Mouse (Mus musculus): ENCODE measurements at regions not wholly inside any gene's neighbourhood (a gene's known extent, or its start where the extent isn't known, plus 50 kb on each side); places are given as distances from the start of the nearest gene placed in this dataset.
"Not testable (repeated sequence)": the region's sequence is repeated elsewhere in the genome, so short reads cannot be mapped to it uniquely, and the experiment has no call there.

DNA sequence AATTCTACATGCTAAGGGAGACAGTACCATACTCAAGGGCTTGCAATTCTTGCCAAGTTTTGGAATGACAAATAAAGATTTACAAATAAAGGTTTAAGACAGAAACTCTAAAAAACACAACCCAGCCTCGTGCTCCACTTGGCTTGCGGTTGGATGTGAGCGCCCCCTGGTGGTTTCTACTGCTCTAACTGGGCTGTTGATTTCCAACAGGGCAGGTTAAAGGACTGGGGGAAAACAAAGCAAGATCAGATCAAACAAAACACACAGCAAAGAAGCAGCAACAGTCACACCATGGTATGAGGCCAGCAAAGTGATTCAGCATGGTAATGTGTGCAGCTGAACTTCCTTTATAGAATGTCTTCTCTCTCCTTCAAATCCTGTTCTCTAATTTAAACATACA lies 339.2 kb downstream of the Adam3 start:
- ATAC-seq (replicated peaks; ENCODE audit: insufficient number of reproducible peaks, low FRiP score, low TSS enrichment), result no peak
- Histone ChIP-seq H3K4me3 (ENCODE audit: low read depth, low read length) (no peak overlapping the region), H3K36me3 (ENCODE audit: control insufficient read depth, insufficient read depth, low read length) (no peaks in the 10 kb centered on the region), H3K27me3 (ENCODE audit: control insufficient read depth, insufficient read depth, low read length) (no peaks in the 10 kb centered on the region), H3K4me2 (no peak overlapping the region), H3K27ac (ENCODE audit: low read depth, low read length) (no peak overlapping the region), H3K4me1 (ENCODE audit: control insufficient read depth, insufficient read depth, low read length) (no peaks in the 10 kb centered on the region), H3K9me3 (replicated peaks; ENCODE audit: control insufficient read depth, low read length) (no peaks in the 10 kb centered on the region), H3K9ac (ENCODE audit: low read depth, low read length) (no peak overlapping the region)
- 5% methylated on average over 3 of the region's 3 CpGs for WGBS (ENCODE audit: insufficient replicate concordance)

- H3K4me1 ChIP-seq (ENCODE audit: control insufficient read depth, insufficient read depth, low read length), result no peaks in the 10 kb centered on the region
- no peak overlapping the region for H3K4me3 ChIP-seq (ENCODE audit: low read depth, low read length)
- H3K27ac ChIP-seq (ENCODE audit: low read depth, low read length), result no peak overlapping the region
- no peaks in the 10 kb centered on the region for H3K9me3 ChIP-seq (replicated peaks; ENCODE audit: control insufficient read depth, low read length)
- no peaks in the 10 kb centered on the region for H3K36me3 ChIP-seq (ENCODE audit: control insufficient read depth, insufficient read depth, low read length)
- no peak overlapping the region for H3K4me2 ChIP-seq
- no peaks in the 10 kb centered on the region for H3K27me3 ChIP-seq (ENCODE audit: control insufficient read depth, insufficient read depth, low read length)
- no peak for ATAC-seq (replicated peaks; ENCODE audit: insufficient number of reproducible peaks, low FRiP score, low TSS enrichment)
- H3K9ac ChIP-seq (ENCODE audit: low read depth, low read length), result no peak overlapping the region
- 73% methylated on average over 8 of the region's 8 CpGs for WGBS (ENCODE audit: insufficient replicate concordance)
Measured at GRCm38 (mm10) chr8:24383963-24384435, 341.7 kb downstream of the Adam3 start.

GRCm38 (mm10) chr8:24383130-24383962 lies 342.3 kb downstream of the Adam3 start:
- Histone ChIP-seq H3K36me3 (ENCODE audit: control insufficient read depth, insufficient read depth, low read length) (no peaks in the 10 kb centered on the region), H3K4me1 (ENCODE audit: control insufficient read depth, insufficient read depth, low read length) (no peaks in the 10 kb centered on the region), H3K27ac (ENCODE audit: low read depth, low read length) (no peak overlapping the region), H3K4me3 (ENCODE audit: low read depth, low read length) (no peak overlapping the region), H3K9ac (ENCODE audit: low read depth, low read length) (no peak overlapping the region), H3K4me2 (no peak overlapping the region), H3K27me3 (ENCODE audit: control insufficient read depth, insufficient read depth, low read length) (no peaks in the 10 kb centered on the region), H3K9me3 (replicated peaks; ENCODE audit: control insufficient read depth, low read length) (no peaks in the 10 kb centered on the region)
- ATAC-seq (replicated peaks; ENCODE audit: insufficient number of reproducible peaks, low FRiP score, low TSS enrichment), result no peak
- WGBS (ENCODE audit: insufficient replicate concordance), result 63% methylated on average over 14 of the region's 14 CpGs

- Histone ChIP-seq H3K27me3 (ENCODE audit: control insufficient read depth, insufficient read depth, low read length) (no peaks in the 10 kb centered on the region), H3K27ac (ENCODE audit: low read depth, low read length) (no peak overlapping the region), H3K9ac (ENCODE audit: low read depth, low read length) (no peak overlapping the region), H3K4me3 (ENCODE audit: low read depth, low read length) (no peak overlapping the region), H3K4me1 (ENCODE audit: control insufficient read depth, insufficient read depth, low read length) (no peaks in the 10 kb centered on the region), H3K4me2 (no peak overlapping the region), H3K36me3 (ENCODE audit: control insufficient read depth, insufficient read depth, low read length) (no peaks in the 10 kb centered on the region), H3K9me3 (replicated peaks; ENCODE audit: control insufficient read depth, low read length) (no peaks in the 10 kb centered on the region)
- ATAC-seq (replicated peaks; ENCODE audit: insufficient number of reproducible peaks, low FRiP score, low TSS enrichment), result no peak
- WGBS (ENCODE audit: insufficient replicate concordance), result 51% methylated on average over 3 of the region's 3 CpGs
Measured at GRCm38 (mm10) chr8:24381666-24382253, 343.9 kb downstream of the Adam3 start.

- H3K27ac ChIP-seq (ENCODE audit: low read depth, low read length), result no peak overlapping the region
- no peak overlapping the region for H3K4me3 ChIP-seq (ENCODE audit: low read depth, low read length)
- no peaks in the 10 kb centered on the region for H3K4me1 ChIP-seq (ENCODE audit: control insufficient read depth, insufficient read depth, low read length)
- no peak for ATAC-seq (replicated peaks; ENCODE audit: insufficient number of reproducible peaks, low FRiP score, low TSS enrichment)
- no peaks in the 10 kb centered on the region for H3K27me3 ChIP-seq (ENCODE audit: control insufficient read depth, insufficient read depth, low read length)
- no peaks in the 10 kb centered on the region for H3K36me3 ChIP-seq (ENCODE audit: control insufficient read depth, insufficient read depth, low read length)
- H3K9ac ChIP-seq (ENCODE audit: low read depth, low read length), result no peak overlapping the region
- H3K9me3 ChIP-seq (replicated peaks; ENCODE audit: control insufficient read depth, low read length), result no peaks in the 10 kb centered on the region
- no peak overlapping the region for H3K4me2 ChIP-seq
Measured at GRCm38 (mm10) chr8:24378070-24378469, 347.6 kb downstream of the Adam3 start.

DNA sequence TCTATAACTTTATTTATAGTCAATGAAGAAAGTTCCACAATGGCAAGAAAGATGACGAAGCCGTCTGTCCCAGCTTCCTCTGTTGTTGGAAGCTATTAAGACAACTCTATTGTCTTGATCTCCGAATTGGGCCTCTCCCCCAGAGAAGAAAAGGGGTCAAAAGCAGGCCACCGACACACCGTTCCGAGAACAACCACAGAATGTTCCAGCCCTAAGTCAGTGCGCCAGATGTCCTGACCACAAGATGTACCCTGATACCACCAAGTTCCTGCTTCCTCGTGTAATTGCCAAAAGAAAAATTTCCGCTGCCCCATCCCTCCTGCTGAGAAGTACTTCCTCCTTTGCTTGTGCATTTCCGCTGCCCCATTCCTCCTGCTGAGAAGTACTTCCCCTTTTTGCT lies 348.8 kb downstream of the Adam3 start:
- ATAC-seq (replicated peaks; ENCODE audit: insufficient number of reproducible peaks, low FRiP score, low TSS enrichment); H3K4me2 ChIP-seq; H3K4me1 ChIP-seq (ENCODE audit: control insufficient read depth, insufficient read depth, low read length); H3K27ac ChIP-seq (ENCODE audit: low read depth, low read length); H3K4me3 ChIP-seq (ENCODE audit: low read depth, low read length); H3K27me3 ChIP-seq (ENCODE audit: control insufficient read depth, insufficient read depth, low read length); H3K36me3 ChIP-seq (ENCODE audit: control insufficient read depth, insufficient read depth, low read length); H3K9me3 ChIP-seq (replicated peaks; ENCODE audit: control insufficient read depth, low read length); H3K9ac ChIP-seq (ENCODE audit: low read depth, low read length): not testable (repeated sequence)
- WGBS (ENCODE audit: insufficient replicate concordance), result 89% methylated on average over 10 of the region's 10 CpGs

DNA sequence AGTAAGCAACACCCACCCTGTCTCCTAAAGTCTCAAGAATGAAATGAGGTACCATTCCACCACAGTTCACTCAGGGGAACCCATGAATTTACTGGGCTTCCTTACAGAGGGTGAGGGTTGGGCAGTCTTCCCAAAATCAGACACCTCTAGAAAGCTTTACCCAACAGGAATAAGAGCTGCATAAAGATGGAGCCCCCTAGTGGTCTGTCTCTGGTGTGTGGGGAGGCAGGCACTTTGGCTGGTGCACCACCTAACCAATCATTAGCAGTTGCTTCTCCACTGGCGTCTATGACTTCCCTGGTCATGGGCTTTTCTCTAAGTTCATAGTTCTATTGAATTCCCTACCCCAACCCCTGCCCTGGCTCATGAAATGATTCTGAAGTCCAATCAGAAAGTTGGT lies 351.1 kb downstream of the Adam3 start:
- Histone ChIP-seq H3K4me3 (ENCODE audit: low read depth, low read length) (no peak overlapping the region), H3K9ac (ENCODE audit: low read depth, low read length) (no peak overlapping the region), H3K36me3 (ENCODE audit: control insufficient read depth, insufficient read depth, low read length) (no peaks in the 10 kb centered on the region), H3K27me3 (ENCODE audit: control insufficient read depth, insufficient read depth, low read length) (no peaks in the 10 kb centered on the region), H3K27ac (ENCODE audit: low read depth, low read length) (no peak overlapping the region), H3K4me1 (ENCODE audit: control insufficient read depth, insufficient read depth, low read length) (no peaks in the 10 kb centered on the region), H3K4me2 (no peak overlapping the region), H3K9me3 (replicated peaks; ENCODE audit: control insufficient read depth, low read length) (no peaks in the 10 kb centered on the region)
- WGBS (ENCODE audit: insufficient replicate concordance), result 79% methylated on average over 1 of the region's 1 CpGs
- no peak for ATAC-seq (replicated peaks; ENCODE audit: insufficient number of reproducible peaks, low FRiP score, low TSS enrichment)

DNA sequence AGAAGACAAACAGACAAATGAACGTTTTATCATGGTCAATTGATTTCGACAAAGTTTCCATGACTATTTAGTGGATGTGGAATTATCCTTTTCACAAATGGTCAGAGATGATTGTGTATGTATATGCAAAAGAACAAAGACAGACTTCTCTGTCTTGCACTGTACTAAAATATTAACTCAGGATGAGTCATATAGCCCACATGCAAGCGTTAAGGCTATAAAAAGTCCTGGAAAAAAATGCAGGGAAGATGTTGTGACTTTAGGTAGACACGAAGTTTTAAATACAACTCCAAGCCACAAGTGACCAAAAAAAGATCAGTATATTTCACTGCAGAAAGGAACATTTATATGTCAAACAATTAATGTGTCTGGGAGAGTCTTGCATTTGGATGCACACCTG lies 353.6 kb downstream of the Adam3 start:
- no peaks in the 10 kb centered on the region for H3K36me3 ChIP-seq (ENCODE audit: control insufficient read depth, insufficient read depth, low read length)
- H3K27me3 ChIP-seq (ENCODE audit: control insufficient read depth, insufficient read depth, low read length), result no peaks in the 10 kb centered on the region
- H3K27ac ChIP-seq (ENCODE audit: low read depth, low read length), result no peak overlapping the region
- H3K9ac ChIP-seq (ENCODE audit: low read depth, low read length), result no peak overlapping the region
- H3K9me3 ChIP-seq (replicated peaks; ENCODE audit: control insufficient read depth, low read length), result no peaks in the 10 kb centered on the region
- no peak for ATAC-seq (replicated peaks; ENCODE audit: insufficient number of reproducible peaks, low FRiP score, low TSS enrichment)
- H3K4me1 ChIP-seq (ENCODE audit: control insufficient read depth, insufficient read depth, low read length), result no peaks in the 10 kb centered on the region
- no peak overlapping the region for H3K4me2 ChIP-seq
- H3K4me3 ChIP-seq (ENCODE audit: low read depth, low read length), result no peak overlapping the region
- 73% methylated on average over 4 of the region's 4 CpGs for WGBS (ENCODE audit: insufficient replicate concordance)

DNA sequence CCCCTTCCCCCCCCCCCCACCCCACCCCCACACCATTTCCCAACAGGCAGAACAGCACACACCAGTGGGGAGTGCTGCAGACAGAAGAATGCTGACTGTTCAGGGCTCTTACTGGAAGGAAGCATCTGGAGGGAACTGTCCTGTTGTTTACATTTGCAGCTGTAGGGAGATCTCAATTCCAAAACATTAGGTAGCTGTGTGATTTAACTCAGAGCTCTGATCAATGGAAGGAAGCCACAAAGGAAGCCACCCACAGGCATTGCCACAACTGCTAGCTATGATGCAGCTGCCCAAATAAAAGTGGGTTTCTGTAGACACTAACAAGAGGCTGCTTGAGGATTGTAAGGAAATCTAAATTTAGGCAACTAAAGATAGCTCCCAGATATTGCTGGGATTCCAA lies 359.7 kb downstream of the Adam3 start:
- Histone ChIP-seq H3K9ac (ENCODE audit: low read depth, low read length) (no peak overlapping the region), H3K4me3 (ENCODE audit: low read depth, low read length) (no peak overlapping the region), H3K27ac (ENCODE audit: low read depth, low read length) (no peak overlapping the region), H3K9me3 (replicated peaks; ENCODE audit: control insufficient read depth, low read length) (no peaks in the 10 kb centered on the region), H3K27me3 (ENCODE audit: control insufficient read depth, insufficient read depth, low read length) (no peaks in the 10 kb centered on the region), H3K4me2 (no peak overlapping the region), H3K4me1 (ENCODE audit: control insufficient read depth, insufficient read depth, low read length) (0 out of 2 replicates have a peak, but pooled peaks cover 3% of the 10 kb centered on the region), H3K36me3 (ENCODE audit: control insufficient read depth, insufficient read depth, low read length) (no peaks in the 10 kb centered on the region)
- ATAC-seq (replicated peaks; ENCODE audit: insufficient number of reproducible peaks, low FRiP score, low TSS enrichment), result no peak
